Mouse (Mus musculus): ENCODE data around the gene Cox10. TPM values are rescaled to one million over a fixed set of nuclear protein-coding genes. Genes with fewer than 3 reads are reported as not detected.

Cox10 gene
- total RNA-seq, 2 experiments from 2014 or later = 32.2 to 38.3 TPM

GRCm38 (mm10) chr11:63999431-63999830, 79.8 kb downstream of the Cox10 start:
- no peak for DNase-seq

GRCm38 (mm10) chr11:63991958-63992357, 87.3 kb downstream of the Cox10 start:
- no peak for DNase-seq

- DNase-seq = no peak
Observed at GRCm38 (mm10) chr11:63990759-63991158, 88.5 kb downstream of the Cox10 start.

- no peak for DNase-seq
Observed at GRCm38 (mm10) chr11:63990311-63990710, 89.0 kb downstream of the Cox10 start.

- DNase-seq = no peak
Observed at GRCm38 (mm10) chr11:63988991-63989860, 90.0 kb downstream of the Cox10 start.

- no peak for DNase-seq
Observed at GRCm38 (mm10) chr11:63988031-63988665, 91.1 kb downstream of the Cox10 start.

GRCm38 (mm10) chr11:63986710-63987109, 92.6 kb downstream of the Cox10 start:
- no peak for DNase-seq

GRCm38 (mm10) chr11:63985481-63985880, 93.8 kb downstream of the Cox10 start:
- DNase-seq = no peak

- DNase-seq = no peak
Observed at GRCm38 (mm10) chr11:63984622-63985168, 94.6 kb downstream of the Cox10 start.

- no peak for DNase-seq
Observed at GRCm38 (mm10) chr11:63977741-63978140, 101.5 kb downstream of the Cox10 start.

GRCm38 (mm10) chr11:63976775-63977174, 102.5 kb downstream of the Cox10 start:
- DNase-seq = no peak

- DNase-seq = no peak
Observed at GRCm38 (mm10) chr11:63975260-63975899, 103.9 kb downstream of the Cox10 start.

GRCm38 (mm10) chr11:63973973-63974372, 105.3 kb downstream of the Cox10 start:
- no peak for DNase-seq

- DNase-seq = no peak
Observed at GRCm38 (mm10) chr11:63971462-63971861, 107.8 kb downstream of the Cox10 start.

GRCm38 (mm10) chr11:63970818-63971217, 108.5 kb downstream of the Cox10 start:
- DNase-seq = no peak

- DNase-seq = no peak
Observed at GRCm38 (mm10) chr11:63969205-63969910, 109.9 kb downstream of the Cox10 start.

GRCm38 (mm10) chr11:63968388-63969035, 110.8 kb downstream of the Cox10 start:
- DNase-seq = no peak

- no peak for DNase-seq
Observed at GRCm38 (mm10) chr11:63967641-63968387, 111.5 kb downstream of the Cox10 start.

GRCm38 (mm10) chr11:63965437-63965836, 113.8 kb downstream of the Cox10 start:
- peak; percentile 21 for DNase-seq

- peak; percentile 31 for DNase-seq
Observed at GRCm38 (mm10) chr11:63957207-63957606, 122.1 kb downstream of the Cox10 start.

- no peak for DNase-seq
Observed at GRCm38 (mm10) chr11:63956748-63957147, 122.5 kb downstream of the Cox10 start.

Data from adrenal gland, postnatal 10 days (tissue).